Mouse (Mus musculus): Measurements from ENCODE around the gene Efna5. TPM values are rescaled to one million over a fixed set of nuclear protein-coding genes. Genes with fewer than 3 reads are reported as not detected.

The Efna5 gene
- polyA plus RNA-seq, 1 experiment = 0.42 TPM

GRCm38 (mm10) chr17:62739993-62740392 lies 141.1 kb downstream of the Efna5 start:
- Histone ChIP-seq H3K27me3 (ENCODE audit: control insufficient read depth, insufficient read depth, low read length) (no peaks in the 10 kb centered on the region), H3K4me3 (ENCODE audit: control insufficient read depth, low read depth, low read length) (no peak overlapping the region), H3K36me3 (ENCODE audit: control insufficient read depth, insufficient read depth, low read length) (no peaks in the 10 kb centered on the region), H3K27ac (ENCODE audit: control insufficient read depth, insufficient read depth, low read depth, low read length) (no peak overlapping the region), H3K4me1 (ENCODE audit: control insufficient read depth, insufficient read depth, low read length) (no peaks in the 10 kb centered on the region)
- TF ChIP-seq CTCF (IDR thresholded peaks at IDR 0.05; ENCODE audit: control insufficient read depth, insufficient read depth, insufficient replicate concordance, low read depth, low read length) (no peak), POLR2A (IDR thresholded peaks at IDR 0.05; ENCODE audit: control insufficient read depth, low read depth, low read length) (no peak)

GRCm38 (mm10) chr17:62737404-62737803 lies 143.7 kb downstream of the Efna5 start:
- no peaks in the 10 kb centered on the region; the same call in 1 of the 2 replicates for H3K4me1 ChIP-seq (ENCODE audit: control insufficient read depth, insufficient read depth, low read length)
- no peak for TF ChIP-seq POLR2A (IDR thresholded peaks at IDR 0.05; ENCODE audit: control insufficient read depth, low read depth, low read length)
- no peak for TF ChIP-seq CTCF (IDR thresholded peaks at IDR 0.05; ENCODE audit: control insufficient read depth, insufficient read depth, insufficient replicate concordance, low read depth, low read length)

GRCm38 (mm10) chr17:62735943-62736342 lies 145.2 kb downstream of the Efna5 start:
- H3K4me1 ChIP-seq (ENCODE audit: control insufficient read depth, insufficient read depth, low read length) = no peaks in the 10 kb centered on the region; the same call in 1 of the 2 replicates
- no peaks in the 10 kb centered on the region for H3K36me3 ChIP-seq (ENCODE audit: control insufficient read depth, insufficient read depth, low read length)
- no peak overlapping the region for H3K4me3 ChIP-seq (ENCODE audit: control insufficient read depth, low read depth, low read length)
- no peak overlapping the region for H3K27ac ChIP-seq (ENCODE audit: control insufficient read depth, insufficient read depth, low read depth, low read length)
- no peaks in the 10 kb centered on the region for H3K27me3 ChIP-seq (ENCODE audit: control insufficient read depth, insufficient read depth, low read length)
- no peak for TF ChIP-seq POLR2A (IDR thresholded peaks at IDR 0.05; ENCODE audit: control insufficient read depth, low read depth, low read length)
- TF ChIP-seq CTCF (IDR thresholded peaks at IDR 0.05; ENCODE audit: control insufficient read depth, insufficient read depth, insufficient replicate concordance, low read depth, low read length) = no peak

More at GRCm38 (mm10) chr17:62737404-62737803, 143.7 kb downstream of the Efna5 start:
- H3K27me3 ChIP-seq (ENCODE audit: control insufficient read depth, insufficient read depth, low read length) = no peaks in the 10 kb centered on the region
- H3K36me3 ChIP-seq (ENCODE audit: control insufficient read depth, insufficient read depth, low read length) = no peaks in the 10 kb centered on the region
- H3K4me3 ChIP-seq (ENCODE audit: control insufficient read depth, low read depth, low read length) = no peak overlapping the region
- no peak overlapping the region for H3K27ac ChIP-seq (ENCODE audit: control insufficient read depth, insufficient read depth, low read depth, low read length)

GRCm38 (mm10) chr17:62734901-62735300 lies 146.2 kb downstream of the Efna5 start:
- Histone ChIP-seq H3K4me1 (ENCODE audit: control insufficient read depth, insufficient read depth, low read length) (no peaks in the 10 kb centered on the region; the same call in 1 of the 2 replicates), H3K4me3 (ENCODE audit: control insufficient read depth, low read depth, low read length) (no peak overlapping the region), H3K27me3 (ENCODE audit: control insufficient read depth, insufficient read depth, low read length) (no peaks in the 10 kb centered on the region), H3K36me3 (ENCODE audit: control insufficient read depth, insufficient read depth, low read length) (no peaks in the 10 kb centered on the region), H3K27ac (ENCODE audit: control insufficient read depth, insufficient read depth, low read depth, low read length) (no peak overlapping the region)
- no peak for TF ChIP-seq POLR2A (IDR thresholded peaks at IDR 0.05; ENCODE audit: control insufficient read depth, low read depth, low read length)
- no peak for TF ChIP-seq CTCF (IDR thresholded peaks at IDR 0.05; ENCODE audit: control insufficient read depth, insufficient read depth, insufficient replicate concordance, low read depth, low read length)

- TF ChIP-seq CTCF (IDR thresholded peaks at IDR 0.05; ENCODE audit: control insufficient read depth, insufficient read depth, insufficient replicate concordance, low read depth, low read length) (no peak), POLR2A (IDR thresholded peaks at IDR 0.05; ENCODE audit: control insufficient read depth, low read depth, low read length) (no peak)
- H3K4me3 ChIP-seq (ENCODE audit: control insufficient read depth, low read depth, low read length) = no peak overlapping the region
- no peaks in the 10 kb centered on the region for H3K27me3 ChIP-seq (ENCODE audit: control insufficient read depth, insufficient read depth, low read length)
- no peaks in the 10 kb centered on the region for H3K36me3 ChIP-seq (ENCODE audit: control insufficient read depth, insufficient read depth, low read length)
- no peak overlapping the region for H3K27ac ChIP-seq (ENCODE audit: control insufficient read depth, insufficient read depth, low read depth, low read length)
- H3K4me1 ChIP-seq (ENCODE audit: control insufficient read depth, insufficient read depth, low read length) = no peaks in the 10 kb centered on the region; the same call in 1 of the 2 replicates
Measured at GRCm38 (mm10) chr17:62734067-62734466, 147.1 kb downstream of the Efna5 start.

GRCm38 (mm10) chr17:62729754-62730470 lies 151.2 kb downstream of the Efna5 start:
- H3K4me1 ChIP-seq (ENCODE audit: control insufficient read depth, insufficient read depth, low read length) = no peaks in the 10 kb centered on the region; the same call in 1 of the 2 replicates
- no peak overlapping the region for H3K4me3 ChIP-seq (ENCODE audit: control insufficient read depth, low read depth, low read length)
- H3K36me3 ChIP-seq (ENCODE audit: control insufficient read depth, insufficient read depth, low read length) = no peaks in the 10 kb centered on the region
- H3K27me3 ChIP-seq (ENCODE audit: control insufficient read depth, insufficient read depth, low read length) = no peaks in the 10 kb centered on the region
- TF ChIP-seq CTCF (IDR thresholded peaks at IDR 0.05; ENCODE audit: control insufficient read depth, insufficient read depth, insufficient replicate concordance, low read depth, low read length) (no peak), POLR2A (IDR thresholded peaks at IDR 0.05; ENCODE audit: control insufficient read depth, low read depth, low read length) (no peak)
- no peak overlapping the region for H3K27ac ChIP-seq (ENCODE audit: control insufficient read depth, insufficient read depth, low read depth, low read length)

- H3K4me1 ChIP-seq (ENCODE audit: control insufficient read depth, insufficient read depth, low read length) = no peaks in the 10 kb centered on the region; the same call in 1 of the 2 replicates
- H3K4me3 ChIP-seq (ENCODE audit: control insufficient read depth, low read depth, low read length) = no peak overlapping the region
- TF ChIP-seq CTCF (IDR thresholded peaks at IDR 0.05; ENCODE audit: control insufficient read depth, insufficient read depth, insufficient replicate concordance, low read depth, low read length) (no peak), POLR2A (IDR thresholded peaks at IDR 0.05; ENCODE audit: control insufficient read depth, low read depth, low read length) (no peak)
- H3K27me3 ChIP-seq (ENCODE audit: control insufficient read depth, insufficient read depth, low read length) = no peaks in the 10 kb centered on the region
- H3K27ac ChIP-seq (ENCODE audit: control insufficient read depth, insufficient read depth, low read depth, low read length) = no peak overlapping the region
- no peaks in the 10 kb centered on the region for H3K36me3 ChIP-seq (ENCODE audit: control insufficient read depth, insufficient read depth, low read length)
Measured at GRCm38 (mm10) chr17:62728142-62728917, 152.8 kb downstream of the Efna5 start.

Measured in testis, adult 2 months (tissue).